Mouse (Mus musculus) liver, embryonic 14.5 days (tissue): Measurements from ENCODE around the gene Nyap2. TPM values are rescaled to one million over a fixed set of nuclear protein-coding genes. Genes with fewer than 3 reads are reported as not detected.
A peak's percentile ranks its signal among the peaks of the same experiment; 100 is the strongest.

Experiments used
- ATAC-seq: fragments of 200-750 bp; cut with Nextera tagmentation; 2 replicates; pipeline ENCODE4 v1.8.0; 2017; ENCODE audit warnings: moderate number of reproducible peaks, mild to moderate bottlenecking, moderate library complexity; ENCODE audit not compliant: insufficient read depth
- DNase-seq, 3 experiments: peaks; one replicate each; pipeline ENCODE4 v3.0.0-alpha.2; 2012 to 2013; ENCODE audit warnings: low read depth in 3 of 3, low spot score in 3 of 3
- H3K27ac ChIP-seq: fragments of 300-500 bp; sonication (generic); 2 replicates; pipeline ENCODE4 v1.5.1; 2014; ENCODE audit warnings: moderate library complexity, mild to moderate bottlenecking, control low read depth, inconsistent platforms
- H3K27me3 ChIP-seq: fragments of 300-500 bp; sonication (generic); 2 replicates; pipeline ENCODE4 v1.6.1; 2014; ENCODE audit warnings: mild to moderate bottlenecking, low read length, moderate library complexity; ENCODE audit not compliant: control insufficient read depth, insufficient read depth
- H3K36me3 ChIP-seq: fragments of 300-500 bp; sonication (generic); replicated peaks from 2 replicates; pipeline ENCODE4 v1.6.1; 2014; ENCODE audit warnings: low read depth; ENCODE audit not compliant: control insufficient read depth, insufficient read depth
- H3K4me1 ChIP-seq, 2 experiments: fragments of 200-500 bp in 1 of 2; fragments of 300-500 bp in 1 of 2; sonication (generic) in 1 of 2; replicated peaks; 2 replicates each; pipeline ENCODE4 v1.6.1; 2012 to 2014; ENCODE audit warnings: antibody characterized with exemption in 1 of 2, inconsistent platforms in 1 of 2, low read length in 1 of 2; ENCODE audit not compliant: control insufficient read depth in 2 of 2, insufficient read depth in 2 of 2
- H3K4me2 ChIP-seq: fragments of 300-500 bp; sonication (generic); 2 replicates; pipeline ENCODE4 v1.6.1; 2014; ENCODE audit warnings: low read depth, mild to moderate bottlenecking, control low read depth, moderate library complexity
- H3K4me3 ChIP-seq, 2 experiments: fragments of 200-500 bp in 1 of 2; fragments of 300-500 bp in 1 of 2; sonication (generic) in 1 of 2; 2 replicates each; pipeline ENCODE4 v1.5.1; 2012 to 2014; ENCODE audit warnings: low read depth in 2 of 2, low read length in 2 of 2, mild to moderate bottlenecking in 2 of 2, control low read depth in 1 of 2, inconsistent platforms in 1 of 2, moderate library complexity in 1 of 2; ENCODE audit not compliant: insufficient read depth in 1 of 2
- H3K9ac ChIP-seq: fragments of 300-500 bp; sonication (generic); replicated peaks from 2 replicates; pipeline ENCODE4 v1.6.1; 2014; ENCODE audit warnings: mild to moderate bottlenecking, control low read depth, moderate library complexity
- H3K9me3 ChIP-seq: fragments of 300-500 bp; sonication (generic); 2 replicates; pipeline ENCODE4 v1.6.1; 2016; ENCODE audit warnings: low read length, mixed read lengths; ENCODE audit not compliant: control insufficient read depth
- CTCF ChIP-seq: IDR thresholded peaks from 2 replicates; pipeline ENCODE4 v1.5.1; 2016; ENCODE audit warnings: antibody characterized with exemption, low read depth, control low read depth
- EP300 ChIP-seq: IDR thresholded peaks from 2 replicates; pipeline ENCODE4 v1.6.1; 2016; ENCODE audit warnings: antibody characterized with exemption, low read depth
- WGBS: fragments of 180-500 bp; shearing (Covaris S2); extraction: QIAGEN DNeasy Blood & Tissue Kit; methylation state at CpG from one replicate; pipeline ENCODE4 v1.1.7; 2014; ENCODE audit not compliant: insufficient replicate concordance; 5-methylcytosine and 5-hydroxymethylcytosine counted together
- polyA plus RNA-seq, 2 experiments: library from polyadenylated mRNA; depleted of rRNA in 1 of 2; stranded (reverse) in 1 of 2; unstranded in 1 of 2; fragments of >200 nt; fragmentation: Nextera tagmentation in 1 of 2; extraction: Ambion mirVana in 1 of 2; gene quantifications; 2 replicates each; pipeline versions ENCODE4 v1.2.1 to v1.2.3; 2012 to 2014

Gene Nyap2
- polyA plus RNA-seq, 2 experiments, result not detected

GRCm38 (mm10) chr1:81303389-81303788 lies 226.6 kb downstream of the Nyap2 start:
- ATAC-seq (no peak), DNase-seq (no peak)
- Histone ChIP-seq H3K27me3 (no peaks in the 10 kb centered on the region), H3K9ac (no peak overlapping the region), H3K4me3 (no peak overlapping the region), H3K9me3 (no peaks in the 10 kb centered on the region), H3K4me1 (no peaks in the 10 kb centered on the region), H3K4me2 (no peak overlapping the region), H3K27ac (no peak overlapping the region), H3K36me3 (no peaks in the 10 kb centered on the region)
- 36% methylated on average over 3 of the region's 3 CpGs for WGBS
- TF ChIP-seq CTCF, result no peak
- no peak for TF ChIP-seq EP300

DNA sequence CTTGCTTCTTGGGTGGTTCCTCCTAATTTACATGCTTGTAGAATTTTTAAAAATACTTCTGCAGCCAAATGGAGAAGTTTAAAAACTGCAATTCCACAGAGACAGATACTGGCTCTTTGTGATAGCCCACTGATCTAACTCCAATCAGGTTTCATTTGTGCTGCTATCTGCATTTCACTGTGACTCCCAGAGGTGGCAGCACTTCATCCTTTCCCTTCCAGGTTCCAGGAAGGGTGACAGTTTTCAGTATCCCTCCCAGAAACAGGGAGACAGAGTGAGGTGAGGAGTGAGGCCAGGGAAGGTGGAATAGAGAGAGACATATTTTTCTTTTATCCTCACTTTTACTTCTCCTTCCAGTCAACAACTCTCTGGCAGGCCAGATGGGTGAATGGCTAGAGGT lies 230.7 kb downstream of the Nyap2 start:
- no peaks in the 10 kb centered on the region for H3K27me3 ChIP-seq
- no peak overlapping the region for H3K4me2 ChIP-seq
- H3K27ac ChIP-seq, result no peak overlapping the region
- DNase-seq (no peak), ATAC-seq (no peak)
- no peaks in the 10 kb centered on the region for H3K4me1 ChIP-seq
- H3K9me3 ChIP-seq, result no peaks in the 10 kb centered on the region
- H3K36me3 ChIP-seq, result no peaks in the 10 kb centered on the region
- TF ChIP-seq EP300 (no peak), CTCF (no peak)
- H3K9ac ChIP-seq, result no peak overlapping the region
- H3K4me3 ChIP-seq, result no peak overlapping the region

DNA sequence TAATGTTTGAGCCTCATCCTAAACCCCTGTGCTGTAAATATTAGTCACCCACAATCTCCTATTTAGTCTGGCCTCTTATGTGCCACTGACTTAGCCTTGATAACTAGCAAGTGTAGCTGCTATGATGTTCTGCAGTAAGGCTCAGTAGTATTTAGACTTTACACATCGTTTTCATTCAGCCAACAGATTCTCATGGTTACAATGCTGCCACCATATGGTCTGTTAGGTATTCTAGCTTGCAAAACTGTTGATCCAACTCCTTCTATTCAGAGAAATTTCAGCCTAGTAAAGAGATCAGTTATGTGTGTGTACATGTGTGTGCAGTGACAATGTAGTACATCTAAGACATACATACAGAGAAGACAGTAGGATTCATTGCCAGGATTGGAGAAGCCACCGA lies 231.2 kb downstream of the Nyap2 start:
- Histone ChIP-seq H3K9ac (no peak overlapping the region), H3K9me3 (no peaks in the 10 kb centered on the region), H3K27me3 (no peaks in the 10 kb centered on the region), H3K27ac (no peak overlapping the region), H3K4me1 (no peaks in the 10 kb centered on the region), H3K36me3 (no peaks in the 10 kb centered on the region), H3K4me3 (no peak overlapping the region), H3K4me2 (no peak overlapping the region)
- no peak for DNase-seq
- 53% methylated on average over 2 of the region's 2 CpGs for WGBS
- ATAC-seq, result no peak
- TF ChIP-seq CTCF (no peak), EP300 (no peak)

DNA sequence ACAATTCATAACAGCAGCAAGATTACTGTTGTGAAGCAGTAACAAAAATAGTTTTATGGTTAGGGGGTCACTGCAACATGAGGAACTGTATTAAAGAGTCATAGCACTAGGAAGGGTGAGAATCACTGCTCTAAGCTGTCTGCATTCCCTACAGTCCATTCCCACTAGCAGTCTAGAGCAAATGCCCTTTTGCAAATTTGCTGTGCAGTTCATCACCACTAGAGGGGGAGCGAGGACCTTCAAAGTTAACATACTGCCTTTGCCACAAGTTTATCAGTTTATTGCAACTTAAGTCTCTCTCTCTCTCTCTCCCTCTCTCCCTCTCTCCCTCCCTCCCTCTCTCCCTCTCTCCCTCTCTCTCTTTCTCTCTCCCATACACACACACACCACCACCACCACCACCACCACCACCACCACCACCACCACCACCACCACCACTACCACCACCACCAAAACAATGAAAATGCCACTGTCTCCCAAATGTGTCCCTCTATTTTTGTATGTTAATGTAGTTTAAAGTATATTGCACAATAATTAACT lies 233.4 kb downstream of the Nyap2 start:
- ATAC-seq (no peak), DNase-seq (no peak)
- 0% methylated on average over 1 of the region's 1 CpGs for WGBS
- no peak for TF ChIP-seq EP300
- peak; percentile 57; the same call in 1 of the 2 replicates for TF ChIP-seq CTCF
- Histone ChIP-seq H3K36me3 (no peaks in the 10 kb centered on the region), H3K9me3 (no peaks in the 10 kb centered on the region), H3K4me2 (no peak overlapping the region), H3K27ac (no peak overlapping the region), H3K4me3 (no peak overlapping the region), H3K27me3 (no peaks in the 10 kb centered on the region), H3K4me1 (no peaks in the 10 kb centered on the region), H3K9ac (no peak overlapping the region)

DNA sequence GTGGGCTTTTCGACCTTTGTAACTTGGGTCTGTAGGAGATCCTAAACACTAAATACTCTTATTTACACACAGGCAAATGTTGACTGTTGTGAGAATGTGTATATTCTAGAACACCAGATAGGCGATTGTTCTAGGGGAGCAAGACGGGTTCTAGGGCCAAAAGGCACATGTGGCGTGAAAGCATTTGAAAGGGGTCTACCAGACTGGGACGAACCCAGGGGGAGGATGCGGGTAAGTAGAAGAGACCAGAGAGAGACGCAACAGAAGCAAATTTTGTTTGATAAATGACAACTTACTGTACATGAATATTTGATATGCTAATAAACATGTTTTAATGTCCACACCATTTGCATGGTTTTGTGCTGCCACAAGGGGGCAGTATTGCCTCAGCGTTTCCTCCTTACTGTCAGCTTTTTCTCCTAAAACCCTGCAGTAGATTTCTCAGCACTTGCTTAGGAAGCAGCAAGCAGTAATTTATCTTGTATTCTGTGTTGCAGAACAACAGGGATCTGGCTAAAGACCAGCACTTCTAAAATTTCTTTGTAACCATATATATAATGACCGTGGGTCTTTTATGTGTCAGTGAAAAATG lies 239.7 kb downstream of the Nyap2 start:
- Histone ChIP-seq H3K4me3 (no peak overlapping the region), H3K9me3 (no peaks in the 10 kb centered on the region), H3K9ac (no peak overlapping the region), H3K27me3 (no peaks in the 10 kb centered on the region), H3K4me1 (no peaks in the 10 kb centered on the region), H3K36me3 (no peaks in the 10 kb centered on the region), H3K4me2 (no peak overlapping the region), H3K27ac (no peak overlapping the region)
- TF ChIP-seq CTCF, result peak; percentile 70
- TF ChIP-seq EP300, result no peak
- DNase-seq (no peak), ATAC-seq (no peak)
- 52% methylated on average over 9 of the region's 9 CpGs for WGBS
